Mouse (Mus musculus) kidney, postnatal 14 days (tissue): ENCODE measurements around the gene Gm5617.
"Not testable (repeated sequence)": the region's sequence is repeated elsewhere in the genome, so short reads cannot be mapped to it uniquely, and the experiment has no call there.

ENCODE experiments used
- DNase-seq: peaks from one replicate; pipeline ENCODE4 v3.0.0; 2022; ENCODE audit warnings: mixed read lengths

Gm5617 gene

DNA sequence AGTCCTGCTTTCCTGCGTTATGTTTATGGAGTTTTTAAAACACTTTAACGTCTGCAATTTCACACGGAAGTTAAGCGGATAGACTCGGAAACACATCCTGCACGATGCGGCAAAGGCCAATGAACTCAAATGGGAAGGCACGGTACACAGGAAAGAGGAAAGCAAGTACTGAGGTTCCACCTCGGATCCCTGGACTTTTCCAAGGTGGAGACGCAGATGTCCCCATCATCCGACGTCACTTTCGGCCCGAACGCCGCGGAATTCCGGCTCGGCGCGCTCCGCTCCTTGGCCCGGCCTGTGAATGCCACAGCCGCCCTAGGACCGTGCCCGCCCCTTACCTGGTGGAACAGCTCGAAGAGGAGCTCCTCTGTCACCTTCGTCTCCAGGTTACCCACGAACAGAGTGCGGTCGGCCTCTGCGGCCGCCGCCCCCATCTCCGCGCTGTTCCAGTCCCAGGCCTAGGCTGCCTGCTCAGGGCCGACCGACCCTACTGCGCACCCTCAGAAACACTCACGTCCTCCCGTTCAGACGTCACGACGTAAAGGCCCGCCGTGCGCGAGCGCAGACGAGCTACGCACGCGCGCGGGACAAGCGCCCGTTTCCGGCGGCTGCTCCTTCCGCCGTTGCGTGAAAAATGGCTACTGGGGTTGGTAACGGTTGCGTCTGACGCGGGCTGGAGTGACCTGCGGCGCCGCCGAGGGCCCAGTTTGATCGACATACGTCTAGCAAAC, at the start of gene Gm5617, which contains the start of gene Rbm7:
TSS of gene Gm5617 (plus strand) at position 626 of the 731 bp plus-strand sequence.
TSS of gene Rbm7 (minus strand) at position 483 of the 731 bp plus-strand sequence.
- DNase-seq, result peak; percentile 96

DNA sequence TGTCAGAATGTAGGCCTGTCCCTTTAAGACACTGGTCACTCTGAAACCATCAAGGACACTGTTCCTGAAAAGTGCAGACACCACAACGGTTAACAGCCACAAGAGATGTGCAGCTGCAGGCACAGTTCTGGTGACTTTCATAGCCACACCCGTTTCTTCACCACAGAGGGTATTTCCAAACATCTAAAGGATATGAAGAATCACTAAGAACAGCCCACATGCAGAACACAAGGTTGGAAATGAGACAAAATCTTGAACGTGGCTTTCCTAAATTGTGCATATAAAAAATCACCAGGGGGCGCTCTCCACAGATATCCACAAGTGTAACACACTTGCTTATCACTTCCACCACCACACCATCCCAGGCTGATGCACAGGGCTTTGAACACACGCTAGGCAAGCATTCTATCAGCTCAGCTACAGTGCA, 47.4 kb upstream of the Gm5617 start:
- DNase-seq, result peak; percentile 25

DNA sequence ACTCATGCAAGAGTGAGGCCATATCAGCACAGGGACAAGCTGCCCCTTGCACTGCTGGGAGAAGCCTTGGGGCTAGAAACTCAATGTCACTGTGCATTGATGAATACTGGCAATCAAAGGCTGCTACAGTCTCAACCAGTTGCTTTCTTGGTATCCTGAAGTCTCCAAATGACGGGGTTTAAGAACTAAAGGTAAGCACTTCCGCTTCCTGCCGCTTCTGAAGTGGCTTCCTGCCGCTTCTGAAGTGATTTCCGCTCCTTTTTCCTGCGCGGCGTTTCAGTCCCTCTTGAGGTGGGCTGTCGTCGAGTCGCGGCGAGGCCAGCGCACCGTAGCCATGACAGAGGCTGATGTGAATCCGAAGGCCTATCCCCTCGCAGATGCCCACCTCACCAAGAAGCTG, 45.2 kb upstream of the Gm5617 start:
- no peak for DNase-seq

DNA sequence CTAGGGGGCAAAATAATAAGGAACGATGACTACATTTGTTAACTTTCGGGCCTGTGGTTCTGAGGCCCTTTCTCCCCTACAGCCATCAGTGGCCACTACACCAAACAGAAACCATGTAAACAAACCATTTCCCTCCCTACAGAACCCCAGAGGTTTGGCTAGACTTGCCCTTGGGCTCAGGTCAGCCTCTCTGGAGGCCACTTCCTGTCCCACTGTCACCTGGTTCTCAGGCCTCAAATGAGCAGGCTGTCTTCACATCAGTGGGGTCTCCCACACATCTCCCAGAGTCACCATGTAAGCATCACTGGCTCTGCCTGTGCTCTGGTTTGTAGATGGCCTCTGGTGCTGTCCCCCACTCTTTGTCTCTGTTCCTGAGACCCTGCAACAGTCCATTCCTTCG, 39.3 kb upstream of the Gm5617 start:
- no peak for DNase-seq

DNA sequence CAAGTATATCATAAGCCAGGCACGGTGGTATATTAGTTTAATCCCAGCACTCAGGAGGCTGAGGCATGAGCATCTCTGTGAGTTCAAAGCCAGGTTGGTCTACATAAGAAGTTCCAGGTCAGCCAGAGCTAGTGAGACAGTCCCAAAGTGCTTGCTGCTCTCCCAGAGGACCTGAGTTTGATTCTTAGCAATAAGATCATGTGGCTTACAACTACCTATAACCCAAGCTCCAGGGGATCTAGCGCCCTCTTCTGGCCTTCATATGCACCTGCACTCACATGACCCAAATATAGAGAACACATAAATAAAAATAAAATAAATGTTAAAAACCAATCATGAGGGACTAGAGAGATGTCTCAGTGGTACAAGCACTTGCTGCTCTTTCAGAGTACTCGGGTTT, 36.4 kb upstream of the Gm5617 start:
- DNase-seq, result no peak

DNA sequence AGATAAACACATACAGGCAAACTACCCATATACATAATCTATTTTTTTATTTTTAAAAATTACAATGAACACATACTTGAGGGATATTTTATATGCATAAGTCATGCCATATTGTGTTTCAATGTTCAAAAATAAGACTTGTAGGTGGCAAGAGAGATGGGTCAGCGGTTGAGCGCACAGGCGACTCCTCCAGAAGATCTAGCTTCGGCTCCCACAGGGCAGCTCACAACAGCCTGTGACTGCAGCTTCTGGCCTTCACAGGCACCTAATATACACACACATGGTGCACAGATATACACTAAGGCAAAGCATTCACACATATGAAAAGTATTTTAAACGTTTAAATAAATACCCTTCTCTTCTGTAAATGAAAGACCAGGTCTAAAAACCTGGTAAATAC, 35.9 kb upstream of the Gm5617 start:
- no peak for DNase-seq

DNA sequence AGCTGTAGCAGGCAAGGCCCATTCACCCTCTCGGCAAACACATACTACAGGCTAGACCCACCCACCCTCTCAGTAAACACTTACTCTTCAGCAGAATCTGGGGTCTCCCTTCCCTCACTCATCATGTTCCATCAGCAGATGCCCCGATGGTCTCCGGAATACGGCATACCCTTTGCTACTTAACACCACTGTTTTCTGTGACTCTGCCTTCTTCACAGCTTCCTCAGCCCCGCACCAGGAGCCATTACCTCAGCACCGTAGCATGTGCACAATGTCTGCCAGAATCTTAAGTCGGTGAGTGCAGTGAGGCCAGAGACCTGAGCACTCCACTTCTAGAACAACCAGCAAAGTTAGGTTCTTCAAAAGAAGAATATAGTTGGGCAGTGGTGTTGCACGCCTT, 34.5 kb upstream of the Gm5617 start:
- no peak for DNase-seq

DNA sequence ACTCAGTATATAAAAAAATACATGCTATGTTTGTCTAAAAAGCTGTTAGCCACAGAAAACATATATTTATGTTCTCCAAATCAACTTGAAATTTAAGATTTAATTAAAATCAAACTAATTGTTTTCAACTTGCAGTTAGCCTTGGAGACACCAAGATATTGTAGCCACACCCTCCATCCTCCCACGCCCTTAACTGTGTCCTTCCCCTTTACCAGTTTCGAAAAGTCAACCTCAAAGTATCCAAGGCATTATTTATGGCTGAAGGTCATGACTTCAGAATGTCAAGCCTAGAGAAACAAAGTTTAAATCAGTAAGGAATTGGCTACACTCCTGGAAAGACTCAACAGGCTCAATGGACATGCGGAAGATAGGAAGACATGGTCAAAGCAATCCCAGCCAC, 33.7 kb upstream of the Gm5617 start:
- no peak for DNase-seq

DNA sequence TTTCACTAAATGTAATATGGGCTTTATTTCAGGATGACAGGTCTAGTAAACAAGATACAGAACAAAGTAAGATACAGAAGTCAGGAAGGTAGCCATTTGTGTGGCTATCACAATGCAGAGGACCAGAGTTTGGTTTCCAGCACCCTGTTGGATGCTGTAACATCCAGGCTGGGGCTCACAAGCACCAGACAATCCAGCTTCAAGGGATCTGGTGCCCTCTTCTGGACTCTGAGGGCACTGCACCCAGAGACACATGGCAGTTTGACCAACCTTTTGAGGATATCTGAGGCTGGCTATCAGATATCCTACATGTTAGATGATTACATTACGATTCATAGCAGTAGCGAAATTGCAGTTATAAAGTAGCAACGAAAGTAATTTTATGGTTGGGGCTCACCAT, 29.6 kb upstream of the Gm5617 start:
- no peak for DNase-seq

DNA sequence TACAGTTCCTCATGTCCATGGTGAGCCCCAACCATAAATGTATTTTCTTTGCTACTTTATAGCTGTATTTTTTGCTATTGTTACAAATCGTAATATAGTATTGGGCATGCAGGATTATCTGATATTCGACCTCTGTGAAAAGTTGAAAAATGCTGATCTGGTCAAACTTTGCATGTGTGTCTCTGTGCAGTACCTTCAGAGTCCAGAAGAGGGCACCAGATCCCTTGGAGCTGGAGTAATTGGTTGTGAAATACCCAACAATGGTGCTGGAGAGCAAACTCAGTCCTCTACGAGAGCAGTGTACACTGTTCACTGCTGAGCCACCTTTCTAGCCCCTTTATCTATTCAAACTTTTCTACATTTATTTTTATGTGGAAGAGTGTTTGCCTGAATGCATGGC, 28.4 kb upstream of the Gm5617 start:
- peak; percentile 67 for DNase-seq

DNA sequence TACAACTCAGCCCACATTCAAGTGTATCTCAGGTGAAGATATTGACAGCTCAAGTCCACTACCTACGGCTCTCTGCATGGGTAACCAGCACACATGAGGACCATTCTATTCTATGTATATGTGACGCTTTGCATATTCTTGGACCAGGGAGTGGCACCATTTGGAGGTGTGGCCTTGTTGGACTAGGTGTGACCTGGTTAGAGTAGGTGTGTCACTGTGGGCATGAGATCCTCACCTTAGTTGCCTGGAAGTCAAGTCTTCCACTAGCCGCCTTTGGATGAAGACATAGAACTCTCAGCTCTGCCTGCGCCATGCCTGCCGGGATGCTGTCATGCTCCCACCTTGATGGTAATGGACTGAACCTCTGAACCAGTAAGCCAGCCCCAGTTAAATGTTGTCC, 27.8 kb upstream of the Gm5617 start:
- DNase-seq, result not testable (repeated sequence)

DNA sequence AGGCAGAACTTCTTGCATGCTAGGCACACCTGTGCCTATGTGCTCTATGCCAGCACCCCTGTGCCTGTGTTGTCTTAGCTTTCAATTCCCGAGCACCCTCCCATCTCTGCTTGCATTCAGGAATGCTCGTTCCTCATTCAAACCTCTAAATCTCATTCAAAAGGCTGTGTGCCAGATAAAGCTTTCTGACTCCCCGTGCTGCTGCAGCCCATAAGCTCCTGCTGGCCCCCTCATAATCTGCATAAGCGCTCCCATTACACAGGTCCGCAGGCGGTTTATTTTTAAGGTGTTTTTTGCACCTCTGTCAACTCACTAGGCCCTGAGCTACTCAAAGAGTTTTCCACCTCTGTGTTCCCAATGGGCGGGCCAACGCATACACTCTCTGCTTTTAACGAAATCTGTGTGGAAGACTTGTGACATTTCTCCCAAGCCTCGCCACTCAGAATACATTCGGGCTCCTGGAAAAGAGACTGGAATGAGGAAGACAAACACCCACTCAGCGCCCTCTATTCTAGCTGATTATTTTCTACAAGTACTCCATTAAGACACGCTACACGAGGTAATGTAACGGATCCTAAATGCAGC, 22.7 kb upstream of the Gm5617 start:
- no peak for DNase-seq

DNA sequence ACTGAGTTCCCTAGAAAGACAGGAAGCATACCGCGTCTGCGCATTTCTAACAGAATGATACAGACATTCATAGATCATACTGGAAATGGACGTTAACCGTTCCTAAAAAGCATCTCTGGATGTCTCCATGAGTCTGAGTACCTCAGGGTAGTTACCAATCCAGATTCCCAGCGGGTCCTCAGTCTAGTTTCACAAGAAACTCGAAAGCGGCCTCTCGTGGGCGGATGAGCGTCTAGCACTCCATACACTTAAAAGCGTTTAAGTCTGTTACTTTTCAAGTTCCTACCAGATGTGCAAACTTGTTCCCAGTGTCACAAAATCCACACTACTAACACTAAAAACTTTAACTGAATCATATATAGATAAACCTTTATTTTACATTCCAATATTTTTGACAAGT, 22.1 kb upstream of the Gm5617 start:
- DNase-seq, result no peak

DNA sequence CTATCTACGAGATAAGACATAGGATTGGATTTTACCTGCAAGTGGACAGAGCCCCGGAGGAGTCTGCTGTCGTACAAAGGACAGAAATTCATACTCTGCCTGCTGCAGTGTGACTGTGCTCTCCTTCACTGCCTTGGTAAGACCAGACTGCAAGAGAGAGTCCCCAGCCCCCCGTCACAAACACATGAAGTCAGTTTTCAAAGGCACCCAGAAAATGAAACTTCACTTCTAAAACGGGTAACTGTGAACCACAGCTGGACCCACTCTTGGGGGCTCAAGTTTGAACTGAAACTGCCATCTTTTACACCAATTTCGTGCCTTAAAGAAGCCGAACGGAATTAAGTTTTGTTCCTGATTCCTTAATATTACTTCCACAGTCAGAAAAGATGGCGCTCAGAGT, 20.9 kb upstream of the Gm5617 start:
- DNase-seq, result no peak

DNA sequence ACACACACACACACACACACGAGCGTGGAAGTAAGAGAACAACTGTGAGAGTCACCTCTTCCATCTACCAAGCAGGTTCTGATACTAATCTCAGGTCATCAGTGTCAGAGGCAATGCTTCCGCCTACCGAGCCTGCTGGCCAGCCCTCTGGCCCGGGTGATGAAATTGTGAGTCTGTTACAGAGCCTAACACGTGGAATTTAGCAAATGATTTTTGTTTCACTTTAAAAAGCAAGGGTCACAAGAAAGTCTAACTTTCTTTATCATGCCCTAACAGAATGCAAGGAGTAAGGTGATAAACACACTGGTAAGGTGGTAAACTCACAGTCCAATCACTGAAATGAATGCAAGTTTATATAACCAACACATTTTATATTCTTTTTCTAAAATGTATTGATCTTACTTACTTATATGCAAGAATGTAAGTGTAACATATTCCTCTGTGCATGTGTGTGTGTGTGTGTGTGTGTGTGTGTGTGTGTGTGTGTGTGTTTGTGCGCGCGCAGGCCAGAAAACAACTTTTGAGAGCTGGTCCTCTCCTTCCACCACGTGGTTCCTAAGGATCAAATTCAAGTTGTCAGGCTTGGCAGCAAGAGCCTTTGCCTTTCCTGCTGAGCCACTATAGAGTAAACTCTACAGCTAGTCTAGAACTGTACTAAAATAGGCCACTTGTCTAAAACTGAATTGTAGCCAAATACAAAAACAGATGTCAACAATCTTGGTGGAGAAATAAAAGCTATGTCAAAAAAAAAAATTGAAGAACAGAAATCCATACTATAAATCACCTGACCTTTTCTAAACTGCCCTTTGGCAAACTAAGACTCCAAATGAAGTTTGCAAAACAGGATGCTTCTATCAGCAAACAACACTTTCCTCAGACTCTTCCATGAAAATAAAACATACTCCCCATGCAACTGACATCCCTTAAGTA, 18.7 kb upstream of the Gm5617 start:
- peak; percentile 30 for DNase-seq

DNA sequence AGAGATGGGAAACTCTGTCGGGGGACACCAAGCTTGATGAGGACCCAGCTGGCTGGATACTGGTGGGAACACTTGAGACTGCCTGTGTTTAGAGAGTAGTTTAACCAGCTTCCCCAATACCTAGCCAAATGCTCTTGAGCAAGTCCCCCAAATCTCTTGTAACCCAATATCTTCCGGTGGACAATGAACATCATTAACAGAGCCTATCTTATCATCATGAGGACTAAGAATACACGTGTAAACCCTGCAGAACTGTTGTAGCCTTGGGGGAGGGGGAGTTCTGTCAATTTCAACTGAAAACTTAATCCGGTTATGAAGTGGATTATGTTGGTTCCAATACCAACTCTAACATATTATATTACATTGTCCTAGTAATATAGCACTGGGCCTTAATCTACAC, 16.4 kb upstream of the Gm5617 start:
- DNase-seq, result no peak

DNA sequence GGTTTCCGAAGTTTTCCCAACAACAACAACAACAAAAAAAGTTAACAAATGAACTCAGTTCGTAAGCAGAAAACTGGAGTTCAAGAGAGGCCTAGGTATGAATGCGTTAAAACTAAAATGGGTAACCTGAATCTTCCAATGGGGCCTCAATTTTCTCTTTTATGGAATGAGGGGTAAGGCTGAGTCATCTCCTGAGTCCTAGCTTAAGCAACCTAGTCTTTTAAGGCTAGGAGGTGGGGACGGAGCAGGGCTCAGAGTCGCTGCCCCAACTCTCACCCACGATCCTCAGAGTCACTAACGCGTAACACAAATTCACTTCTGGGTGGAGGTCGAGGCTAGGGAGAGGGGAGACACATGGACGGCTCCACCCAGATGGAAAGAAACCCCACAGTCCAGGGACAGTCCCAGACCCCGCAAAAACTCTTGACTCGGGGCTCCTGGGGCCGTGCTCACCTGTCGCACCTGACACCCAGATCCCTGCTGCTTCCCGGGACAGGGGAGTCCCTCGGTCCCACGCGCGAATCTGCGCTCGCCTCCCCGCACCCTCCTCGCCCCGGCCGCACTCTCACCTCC, 15.3 kb upstream of the Gm5617 start:
- DNase-seq, result no peak

DNA sequence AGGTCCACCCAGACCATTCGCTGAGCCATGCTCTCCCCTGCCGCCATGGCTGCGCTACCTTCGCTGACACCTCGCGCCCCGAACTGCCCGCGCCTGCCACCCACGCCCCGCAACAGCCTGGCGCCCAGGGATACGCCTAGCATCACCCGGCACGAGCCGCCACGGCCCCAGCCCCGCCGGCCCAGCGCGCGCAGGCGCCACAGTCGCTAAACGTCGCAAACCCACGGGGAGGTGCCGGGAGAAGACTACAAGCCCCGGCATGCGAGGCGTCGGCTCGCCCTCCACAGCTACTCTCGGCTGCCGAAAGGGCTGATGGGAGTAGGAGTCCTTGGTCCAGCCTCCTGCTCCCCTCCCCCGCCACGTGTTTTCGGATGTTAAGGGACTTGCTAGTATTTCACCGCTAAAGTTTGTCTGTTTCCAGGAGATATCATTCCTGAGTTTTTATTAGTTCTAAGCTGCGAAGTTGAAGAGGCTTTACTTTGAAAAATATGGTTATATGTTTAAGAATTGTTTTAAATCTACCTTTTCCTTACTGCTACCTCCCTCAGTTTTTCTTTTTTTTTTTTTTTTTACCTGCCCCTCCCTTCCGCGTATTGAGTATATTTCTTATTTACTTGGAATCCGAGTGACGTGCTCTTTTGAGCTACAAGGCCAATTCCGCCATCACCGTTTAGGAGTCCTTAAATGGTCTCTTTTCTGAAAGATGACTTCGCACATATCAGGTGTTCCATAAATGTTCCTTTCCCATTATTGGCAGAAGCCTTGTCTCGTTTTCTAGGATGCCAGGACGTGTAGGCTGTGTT, 14.6 kb upstream of the Gm5617 start, which contains the start of gene Rexo2:
TSS of gene Rexo2 (minus strand) at position 213 of the 803 bp plus-strand sequence.
- DNase-seq, result peak; percentile 97

DNA sequence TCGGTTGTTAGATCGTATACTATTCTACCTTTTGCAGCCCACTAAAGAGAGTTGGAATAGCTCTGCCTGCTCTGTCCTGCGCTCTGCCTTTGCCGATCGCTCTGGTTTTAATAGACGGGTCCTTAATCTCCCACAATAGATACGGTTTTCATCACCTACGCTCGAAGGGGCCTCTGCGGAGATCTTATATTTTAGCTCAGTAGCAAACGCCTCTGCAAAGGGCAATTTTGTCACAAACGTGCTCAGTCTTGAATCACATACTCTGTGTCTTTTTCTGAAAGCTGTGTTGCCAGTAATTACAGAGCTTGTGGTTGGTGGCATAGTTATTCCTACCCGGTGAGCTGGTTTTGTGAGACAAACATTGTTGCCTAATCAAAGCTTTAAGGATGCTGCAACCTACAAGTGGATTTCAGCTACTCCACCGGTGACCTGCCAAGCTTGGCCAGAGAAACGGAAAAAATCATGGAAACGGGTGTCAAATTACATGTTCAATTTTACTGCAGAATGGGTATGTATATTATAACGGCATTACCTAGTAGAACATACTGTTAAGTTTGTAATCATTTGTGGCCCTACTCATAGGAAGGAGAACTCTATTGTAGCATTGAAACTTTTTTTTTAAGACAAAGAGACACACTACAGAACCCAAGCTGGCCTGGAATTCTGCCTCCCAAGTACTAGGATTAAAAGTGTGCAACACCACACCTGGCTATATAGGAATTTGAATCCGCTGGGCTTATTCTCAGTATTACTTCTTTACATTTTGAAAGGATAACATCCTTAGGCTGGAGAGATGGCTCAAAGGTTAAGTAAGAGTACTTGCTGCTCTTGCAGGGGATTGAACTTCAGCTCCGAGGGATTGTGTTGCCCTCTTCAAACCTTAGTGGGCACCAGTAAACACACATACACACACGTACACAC, 13.8 kb upstream of the Gm5617 start:
- no peak for DNase-seq

DNA sequence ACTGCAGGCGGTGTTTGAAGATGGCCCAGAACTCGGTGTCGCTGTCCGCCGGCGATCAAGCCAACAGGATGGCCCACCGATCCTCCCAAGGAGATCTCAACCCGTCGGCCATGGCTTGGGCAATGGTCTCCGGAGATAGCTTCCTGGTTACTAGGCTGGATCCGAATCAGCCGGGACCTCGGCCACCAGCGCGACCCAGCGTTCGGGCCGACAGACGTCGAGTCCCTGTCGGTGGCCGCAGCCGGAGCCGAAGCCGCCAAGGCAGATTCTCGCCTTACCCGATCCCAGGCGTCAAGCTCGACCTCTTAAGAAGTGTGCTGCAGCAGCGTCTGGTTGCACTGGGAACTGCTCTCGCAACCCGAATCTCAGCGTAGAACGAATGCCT, 298 bp downstream of the Gm5617 start:
- no peak for DNase-seq

DNA sequence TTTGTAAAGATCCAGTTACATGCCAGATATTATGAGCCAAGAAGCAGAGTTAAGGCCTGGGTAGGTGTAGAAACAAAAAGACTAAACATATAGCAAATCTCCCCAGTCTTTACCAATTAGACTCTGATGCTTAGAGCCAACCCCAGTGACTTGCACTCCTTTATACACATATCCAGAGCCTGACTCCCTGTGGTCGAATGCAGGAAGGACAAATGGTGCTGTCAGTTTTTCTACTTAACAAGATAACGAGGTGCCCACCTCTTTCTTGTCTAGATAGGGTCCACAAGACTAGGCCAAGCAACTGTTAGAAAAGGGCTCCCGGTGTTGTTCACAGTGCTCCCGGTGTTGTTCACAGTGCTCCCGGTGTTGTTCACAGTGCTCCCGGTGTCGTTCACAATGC, 6.0 kb downstream of the Gm5617 start:
- DNase-seq, result no peak
